Mouse (Mus musculus): Measurements from ENCODE around the gene Cabp4. TPM values are rescaled to one million over a fixed set of nuclear protein-coding genes. Genes with fewer than 3 reads are reported as not detected.
A peak's percentile ranks its signal among the peaks of the same experiment; 100 is the strongest.

Gene Cabp4
- polyA plus RNA-seq, 1 experiment = 0.10 TPM

- H3K79me2 ChIP-seq (ENCODE audit: control insufficient read depth, insufficient read depth) = no peaks in the 10 kb centered on the region
- TF ChIP-seq MYOD1 (IDR thresholded peaks at IDR 0.05; ENCODE audit: control insufficient read depth in 1 of 3, insufficient read length in 2 of 3, low read depth in 2 of 3) (peak in 2 of 3 experiments; percentile 67 to 80), TCF3 (IDR thresholded peaks at IDR 0.05; ENCODE audit: insufficient read length, low read depth) (peak; percentile 26), POLR2A (IDR thresholded peaks at IDR 0.05; ENCODE audit: insufficient read length, low read depth) (no peak), MYOG (IDR thresholded peaks at IDR 0.05; ENCODE audit: control insufficient read depth in 1 of 3, insufficient read depth in 1 of 3, insufficient read length in 2 of 3, low read depth in 2 of 3) (peak in 2 of 3 experiments; percentile 18 to 43)
- H3K4me2 ChIP-seq (ENCODE audit: low read depth) = peak overlapping the region; percentile 57
- no peaks in the 10 kb centered on the region for H3K36me3 ChIP-seq (ENCODE audit: control insufficient read depth, insufficient read depth)
- no peak overlapping the region for H3ac ChIP-seq (ENCODE audit: control insufficient read depth, insufficient read length)
- no peaks in the 10 kb centered on the region for H3K27me3 ChIP-seq (ENCODE audit: control insufficient read depth, insufficient read depth, insufficient read length)
- H3K4me3 ChIP-seq = no peak overlapping the region
Measured at GRCm38 (mm10) chr19:4090446-4090845, 53.4 kb downstream of the Cabp4 start.

GRCm38 (mm10) chr19:4089128-4089527 lies 54.7 kb downstream of the Cabp4 start:
- H3K4me2 ChIP-seq (ENCODE audit: low read depth) = no peak overlapping the region
- TF ChIP-seq POLR2A (IDR thresholded peaks at IDR 0.05; ENCODE audit: insufficient read length, low read depth) (no peak), CEBPB (IDR thresholded peaks at IDR 0.05; ENCODE audit: insufficient read depth, poor library complexity, severe bottlenecking) (no peak)

DNA sequence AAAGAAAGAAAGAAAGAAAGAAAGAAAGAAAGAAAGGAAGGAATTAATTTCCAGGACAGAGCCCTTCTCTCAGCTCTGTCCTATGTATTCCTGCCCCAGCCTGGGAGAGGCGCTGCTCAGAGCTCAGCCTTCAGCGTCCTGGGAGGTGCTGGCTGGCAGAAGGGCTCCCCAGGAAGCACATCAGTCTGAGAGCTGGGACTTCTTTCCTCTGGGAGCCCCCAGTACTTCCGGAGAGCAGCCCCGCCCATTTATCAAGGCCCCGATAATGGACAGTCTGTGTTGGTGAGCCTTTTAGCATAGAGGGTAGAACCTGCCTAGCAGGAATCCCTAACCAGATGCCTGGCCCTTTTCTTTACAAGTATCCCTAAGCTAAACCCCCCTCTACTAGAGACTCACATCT lies 55.7 kb downstream of the Cabp4 start:
- no peaks in the 10 kb centered on the region for H3K27me3 ChIP-seq (ENCODE audit: control insufficient read depth, insufficient read depth, insufficient read length)
- TF ChIP-seq E2F4 (IDR thresholded peaks at IDR 0.05; ENCODE audit: insufficient read depth) = no peak
- TF ChIP-seq SRF (IDR thresholded peaks at IDR 0.05; ENCODE audit: control insufficient read depth, insufficient read length, low read depth) = no peak
- TF ChIP-seq POLR2AphosphoS2 (IDR thresholded peaks at IDR 0.05; ENCODE audit: insufficient read length, low read depth) = no peak
- no peak for TF ChIP-seq POLR2A (IDR thresholded peaks at IDR 0.05; ENCODE audit: insufficient read length, low read depth)
- no peak for TF ChIP-seq USF1 (IDR thresholded peaks at IDR 0.05; ENCODE audit: low read depth)
- no peak for TF ChIP-seq REST (IDR thresholded peaks at IDR 0.05; ENCODE audit: insufficient read depth, insufficient read length)
- TF ChIP-seq MAX (IDR thresholded peaks at IDR 0.05; ENCODE audit: low read depth) = no peak
- TF ChIP-seq TCF3 (IDR thresholded peaks at IDR 0.05; ENCODE audit: insufficient read length, low read depth) = no peak
- no peak for TF ChIP-seq TCF12 (IDR thresholded peaks at IDR 0.05; ENCODE audit: insufficient read depth, poor library complexity, severe bottlenecking)
- no peak for TF ChIP-seq MYOD1 (IDR thresholded peaks at IDR 0.05; ENCODE audit: control insufficient read depth in 1 of 3, insufficient read length in 2 of 3, low read depth in 2 of 3)
- TF ChIP-seq MYOG (IDR thresholded peaks at IDR 0.05; ENCODE audit: control insufficient read depth in 1 of 3, insufficient read depth in 1 of 3, insufficient read length in 2 of 3, low read depth in 2 of 3) = no peak
- no peak for TF ChIP-seq CEBPB (IDR thresholded peaks at IDR 0.05; ENCODE audit: insufficient read depth, poor library complexity, severe bottlenecking)
- no peak overlapping the region for H3K4me3 ChIP-seq
- no peak overlapping the region for H3K4me2 ChIP-seq (ENCODE audit: low read depth)
- no peaks in the 10 kb centered on the region for H3K36me3 ChIP-seq (ENCODE audit: control insufficient read depth, insufficient read depth)
- no peaks in the 10 kb centered on the region for H3K79me2 ChIP-seq (ENCODE audit: control insufficient read depth, insufficient read depth)
- no peak overlapping the region for H3ac ChIP-seq (ENCODE audit: control insufficient read depth, insufficient read length)

More at GRCm38 (mm10) chr19:4089128-4089527, 54.7 kb downstream of the Cabp4 start:
- H3K36me3 ChIP-seq (ENCODE audit: control insufficient read depth, insufficient read depth) = no peaks in the 10 kb centered on the region
- H3K79me2 ChIP-seq (ENCODE audit: control insufficient read depth, insufficient read depth) = no peaks in the 10 kb centered on the region
- no peaks in the 10 kb centered on the region for H3K27me3 ChIP-seq (ENCODE audit: control insufficient read depth, insufficient read depth, insufficient read length)
- H3K4me3 ChIP-seq = no peak overlapping the region
- no peak overlapping the region for H3ac ChIP-seq (ENCODE audit: control insufficient read depth, insufficient read length)

DNA sequence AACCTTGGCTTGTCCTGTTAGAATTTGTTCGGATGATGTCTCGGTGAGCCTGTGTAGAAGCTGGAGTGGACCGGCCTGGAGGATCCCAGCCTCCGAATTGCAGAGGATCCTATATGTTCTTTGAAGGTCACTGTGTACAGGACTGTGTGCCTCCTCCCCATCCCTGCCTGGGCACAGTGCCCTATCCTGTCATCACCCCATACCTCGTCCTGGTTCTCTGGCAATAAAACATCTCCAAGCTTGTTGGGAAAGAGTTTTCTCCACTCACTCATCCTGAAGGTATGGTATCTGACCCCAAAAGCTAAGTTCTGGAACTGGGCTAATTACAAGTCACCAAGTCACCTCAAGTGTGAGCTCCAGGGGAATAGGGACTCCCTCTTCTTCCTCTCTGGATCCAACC lies 56.7 kb downstream of the Cabp4 start:
- TF ChIP-seq REST (IDR thresholded peaks at IDR 0.05; ENCODE audit: insufficient read depth, insufficient read length) = no peak
- TF ChIP-seq MAX (IDR thresholded peaks at IDR 0.05; ENCODE audit: low read depth) = no peak
- peak; percentile 67; the same call in 1 of the 2 replicates for TF ChIP-seq CEBPB (IDR thresholded peaks at IDR 0.05; ENCODE audit: insufficient read depth, poor library complexity, severe bottlenecking)
- TF ChIP-seq USF1 (IDR thresholded peaks at IDR 0.05; ENCODE audit: low read depth) = no peak
- H3K36me3 ChIP-seq (ENCODE audit: control insufficient read depth, insufficient read depth) = no peaks in the 10 kb centered on the region
- peak overlapping the region; percentile 23 for H3K4me2 ChIP-seq (ENCODE audit: low read depth)
- H3K27me3 ChIP-seq (ENCODE audit: control insufficient read depth, insufficient read depth, insufficient read length) = no peaks in the 10 kb centered on the region
- H3K79me2 ChIP-seq (ENCODE audit: control insufficient read depth, insufficient read depth) = no peaks in the 10 kb centered on the region
- H3ac ChIP-seq (ENCODE audit: control insufficient read depth, insufficient read length) = no peak overlapping the region
- H3K4me3 ChIP-seq = no peak overlapping the region

GRCm38 (mm10) chr19:4086156-4086555 lies 57.7 kb downstream of the Cabp4 start:
- Histone ChIP-seq H3K4me3 (no peak overlapping the region), H3K4me2 (ENCODE audit: low read depth) (no peak overlapping the region), H3ac (ENCODE audit: control insufficient read depth, insufficient read length) (no peak overlapping the region), H3K27me3 (ENCODE audit: control insufficient read depth, insufficient read depth, insufficient read length) (no peaks in the 10 kb centered on the region), H3K79me2 (ENCODE audit: control insufficient read depth, insufficient read depth) (no peaks in the 10 kb centered on the region), H3K36me3 (ENCODE audit: control insufficient read depth, insufficient read depth) (no peaks in the 10 kb centered on the region)
- no peak for TF ChIP-seq USF1 (IDR thresholded peaks at IDR 0.05; ENCODE audit: low read depth)
- TF ChIP-seq MAX (IDR thresholded peaks at IDR 0.05; ENCODE audit: low read depth) = no peak
- TF ChIP-seq REST (IDR thresholded peaks at IDR 0.05; ENCODE audit: insufficient read depth, insufficient read length) = no peak
- no peak for TF ChIP-seq POLR2A (IDR thresholded peaks at IDR 0.05; ENCODE audit: insufficient read length, low read depth)
- no peak for TF ChIP-seq SRF (IDR thresholded peaks at IDR 0.05; ENCODE audit: control insufficient read depth, insufficient read length, low read depth)
- TF ChIP-seq CEBPB (IDR thresholded peaks at IDR 0.05; ENCODE audit: insufficient read depth, poor library complexity, severe bottlenecking) = no peak
- no peak for TF ChIP-seq TCF3 (IDR thresholded peaks at IDR 0.05; ENCODE audit: insufficient read length, low read depth)
- TF ChIP-seq TCF12 (IDR thresholded peaks at IDR 0.05; ENCODE audit: insufficient read depth, poor library complexity, severe bottlenecking) = no peak
- no peak for TF ChIP-seq E2F4 (IDR thresholded peaks at IDR 0.05; ENCODE audit: insufficient read depth)
- no peak for TF ChIP-seq MYOG (IDR thresholded peaks at IDR 0.05; ENCODE audit: control insufficient read depth in 1 of 3, insufficient read depth in 1 of 3, insufficient read length in 2 of 3, low read depth in 2 of 3)
- no peak for TF ChIP-seq MYOD1 (IDR thresholded peaks at IDR 0.05; ENCODE audit: control insufficient read depth in 1 of 3, insufficient read length in 2 of 3, low read depth in 2 of 3)
- TF ChIP-seq POLR2AphosphoS2 (IDR thresholded peaks at IDR 0.05; ENCODE audit: insufficient read length, low read depth) = no peak

Other genes with a start within 250 kb of the Cabp4 start
- gene Tcirg1, start 236.9 kb downstream of the Cabp4 start, polyA plus RNA-seq (2012; fragmentation: generic; extraction: Trizol) = 50.9 TPM
- 482 TPM for gene Ndufs8, start 231.3 kb downstream of the Cabp4 start, polyA plus RNA-seq (2012; fragmentation: generic; extraction: Trizol)
- 51.8 TPM for gene Aldh3b1, start 214.2 kb downstream of the Cabp4 start, polyA plus RNA-seq (2012; fragmentation: generic; extraction: Trizol)
- 4.0 TPM for gene Unc93b1, start 208.8 kb downstream of the Cabp4 start, polyA plus RNA-seq (2012; fragmentation: generic; extraction: Trizol)
- gene Aldh3b3, start 185.4 kb downstream of the Cabp4 start, polyA plus RNA-seq (2012; fragmentation: generic; extraction: Trizol) = 1.2 TPM
- 0.11 TPM for gene Aldh3b2, start 171.7 kb downstream of the Cabp4 start, polyA plus RNA-seq (2012; fragmentation: generic; extraction: Trizol)
- 6.3 TPM for gene Acy3, start 157.5 kb downstream of the Cabp4 start, polyA plus RNA-seq (2012; fragmentation: generic; extraction: Trizol)
- gene Tbx10, start 151.3 kb downstream of the Cabp4 start, polyA plus RNA-seq (2012; fragmentation: generic; extraction: Trizol) = 0.04 TPM
- 36.9 TPM for gene Nudt8, start 143.5 kb downstream of the Cabp4 start, polyA plus RNA-seq (2012; fragmentation: generic; extraction: Trizol)
- gene Gm49405, start 143.4 kb downstream of the Cabp4 start, polyA plus RNA-seq (2012; fragmentation: generic; extraction: Trizol) = 0.50 TPM
- 2.5 TPM for gene Doc2g, start 140.7 kb downstream of the Cabp4 start, polyA plus RNA-seq (2012; fragmentation: generic; extraction: Trizol)
- gene Ndufv1, start 131.2 kb downstream of the Cabp4 start, polyA plus RNA-seq (2012; fragmentation: generic; extraction: Trizol) = 405 TPM
- gene Gstp1, start 106.0 kb downstream of the Cabp4 start, polyA plus RNA-seq (2012; fragmentation: generic; extraction: Trizol) = 768 TPM
- 6.7 TPM for gene Gstp2, start 98.0 kb downstream of the Cabp4 start, polyA plus RNA-seq (2012; fragmentation: generic; extraction: Trizol)
- 0.25 TPM for gene Gstp3, start 84.5 kb downstream of the Cabp4 start, polyA plus RNA-seq (2012; fragmentation: generic; extraction: Trizol)
- gene Cabp2, start 62.5 kb downstream of the Cabp4 start, polyA plus RNA-seq (2012; fragmentation: generic; extraction: Trizol) = not detected
- gene Cdk2ap2, start 46.9 kb downstream of the Cabp4 start, polyA plus RNA-seq (2012; fragmentation: generic; extraction: Trizol) = 148 TPM
- gene Pitpnm1, start 44.0 kb downstream of the Cabp4 start, polyA plus RNA-seq (2012; fragmentation: generic; extraction: Trizol) = 42.3 TPM
- gene Aip, start 18.2 kb downstream of the Cabp4 start, polyA plus RNA-seq (2012; fragmentation: generic; extraction: Trizol) = 250 TPM
- not detected for gene Gpr152, start 4.2 kb downstream of the Cabp4 start, polyA plus RNA-seq (2012; fragmentation: generic; extraction: Trizol)
- 238 TPM for gene Coro1b, start 4.6 kb upstream of the Cabp4 start, polyA plus RNA-seq (2012; fragmentation: generic; extraction: Trizol)
- gene Ptprcap, start 9.6 kb upstream of the Cabp4 start, polyA plus RNA-seq (2012; fragmentation: generic; extraction: Trizol) = 4.9 TPM
- gene Rps6kb2, start 19.3 kb upstream of the Cabp4 start, polyA plus RNA-seq (2012; fragmentation: generic; extraction: Trizol) = 42.0 TPM
- gene Carns1, start 31.4 kb upstream of the Cabp4 start, polyA plus RNA-seq (2012; fragmentation: generic; extraction: Trizol) = 8.2 TPM
- gene Tbc1d10c, start 47.3 kb upstream of the Cabp4 start, polyA plus RNA-seq (2012; fragmentation: generic; extraction: Trizol) = 0.67 TPM
- 702 TPM for gene Ppp1ca, start 48.0 kb upstream of the Cabp4 start, polyA plus RNA-seq (2012; fragmentation: generic; extraction: Trizol)
- 16.7 TPM for gene Rad9a, start 57.6 kb upstream of the Cabp4 start, polyA plus RNA-seq (2012; fragmentation: generic; extraction: Trizol)
- 11.5 TPM for gene Clcf1, start 70.2 kb upstream of the Cabp4 start, polyA plus RNA-seq (2012; fragmentation: generic; extraction: Trizol)
- not detected for gene AC109138.7, start 70.3 kb upstream of the Cabp4 start, polyA plus RNA-seq (2012; fragmentation: generic; extraction: Trizol)
- 166 TPM for gene Pold4, start 87.9 kb upstream of the Cabp4 start, polyA plus RNA-seq (2012; fragmentation: generic; extraction: Trizol)
- 0.17 TPM for gene Ssh3, start 125.1 kb upstream of the Cabp4 start, polyA plus RNA-seq (2012; fragmentation: generic; extraction: Trizol)
- gene Ankrd13d, start 139.1 kb upstream of the Cabp4 start, polyA plus RNA-seq (2012; fragmentation: generic; extraction: Trizol) = 1.7 TPM
- gene Grk2, start 162.2 kb upstream of the Cabp4 start, polyA plus RNA-seq (2012; fragmentation: generic; extraction: Trizol) = 56.3 TPM